Comparison of ENCODE assay signal across 11 mouse cellular contexts in the genomic region with DNA sequence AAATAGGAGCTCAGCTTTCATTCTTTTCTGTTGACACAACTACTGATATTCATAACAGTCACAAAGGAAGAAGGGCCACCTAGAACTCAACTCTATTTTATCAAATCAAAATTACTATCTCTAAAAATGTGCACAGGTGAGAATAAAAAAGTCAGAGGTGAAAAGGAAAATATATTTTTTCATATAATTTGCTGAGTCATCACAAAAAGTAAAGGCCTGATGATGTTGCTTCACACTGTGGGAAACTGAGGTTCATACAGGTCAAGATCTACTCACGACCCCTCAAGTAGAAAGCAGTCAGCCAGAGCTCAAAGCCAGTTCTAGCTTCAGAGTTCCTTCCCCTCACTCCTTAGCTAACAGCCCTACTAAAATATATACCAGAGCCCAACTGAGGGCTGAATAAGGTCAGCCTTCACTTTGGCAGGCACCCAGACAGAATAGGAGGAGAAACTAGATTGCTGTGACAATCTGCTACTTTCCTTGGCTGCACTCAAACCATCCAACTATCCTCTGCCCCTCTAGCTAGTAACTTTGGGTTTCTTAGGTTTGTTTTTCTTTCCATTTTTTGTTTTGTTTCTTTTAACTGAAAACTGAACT.
DNase-seq lines count a peak whose midpoint lies in the region; ATAC-seq lines count a peak whose summit lies in the region.
"Had no signal": no experiment of that assay in that cellular context is flagged by ENCODE, and none has a peak within 500 bp of the region (broad histone marks: within the 10 kb centered on the region; RNA-seq: fewer than 3 reads in every experiment).

No protein-coding gene starts in this region.

- H3K27me3 ChIP-seq in heart, embryonic 13.5 days (replicated peaks): no peaks in the 10 kb centered on the region
- no peaks in the 10 kb centered on the region for H3K27me3 ChIP-seq in heart, embryonic 12.5 days (replicated peaks)
- no peaks in the 10 kb centered on the region for H3K27me3 ChIP-seq in heart, embryonic 15.5 days
- H3K27me3 ChIP-seq: embryonic facial prominence, embryonic 15.5 days; liver, embryonic 13.5 days had no signal

- peak overlapping the region; percentile 40; the same call in 1 of the 2 replicates for H3K27ac ChIP-seq in heart, embryonic 13.5 days (replicated peaks)
- H3K27ac ChIP-seq in heart, embryonic 12.5 days (ENCODE audit: poor library complexity, severe bottlenecking): no peak overlapping the region
- H3K27ac ChIP-seq in heart, embryonic 15.5 days: peak overlapping the region; percentile 36; the same call in 1 of the 2 replicates
- H3K27ac ChIP-seq: embryonic facial prominence, embryonic 15.5 days; liver, embryonic 13.5 days had no signal

- DNase-seq in urinary bladder, postnatal 14 days (ENCODE audit: low spot score): peak; percentile 12
- DNase-seq in urinary bladder, adult 2 months (ENCODE audit: low spot score): no peak
- DNase-seq in testis, postnatal 14 days (ENCODE audit: low spot score): peak; percentile 31
- no peak for DNase-seq in left cerebral cortex, postnatal 25 days (ENCODE audit: low spot score in 2 of 2)
- DNase-seq in embryo, embryonic 11 days: no peak
- DNase-seq: liver, embryonic 13.5 days had no signal

- no peak overlapping the region for H3K4me3 ChIP-seq in heart, embryonic 13.5 days
- no peak overlapping the region for H3K4me3 ChIP-seq in heart, embryonic 12.5 days
- H3K4me3 ChIP-seq in heart, embryonic 15.5 days: no peak overlapping the region
- H3K4me3 ChIP-seq: embryonic facial prominence, embryonic 15.5 days; liver, embryonic 13.5 days; myocyte had no signal

- H3K4me1 ChIP-seq in heart, embryonic 13.5 days: peaks cover 34% of the 10 kb centered on the region
- peaks cover 14% of the 10 kb centered on the region for H3K4me1 ChIP-seq in heart, embryonic 12.5 days (replicated peaks)
- H3K4me1 ChIP-seq in heart, embryonic 15.5 days (replicated peaks): peaks cover 21% of the 10 kb centered on the region
- H3K4me1 ChIP-seq: embryonic facial prominence, embryonic 15.5 days had no signal

- no peak for ATAC-seq in heart, embryonic 13.5 days (ENCODE audit: extremely low read depth, insufficient number of reproducible peaks, low FRiP score, low TSS enrichment)
- no peak for ATAC-seq in heart, embryonic 12.5 days (ENCODE audit: insufficient number of reproducible peaks, low FRiP score)
- ATAC-seq in heart, embryonic 15.5 days (replicated peaks; ENCODE audit: insufficient number of reproducible peaks, insufficient read depth, low FRiP score, low read depth): no peak; the same call in 1 of the 2 replicates

- H3K36me3 ChIP-seq in heart, embryonic 13.5 days: no peaks in the 10 kb centered on the region
- H3K36me3 ChIP-seq in heart, embryonic 12.5 days: no peaks in the 10 kb centered on the region
- no peaks in the 10 kb centered on the region for H3K36me3 ChIP-seq in heart, embryonic 15.5 days
- H3K36me3 ChIP-seq: embryonic facial prominence, embryonic 15.5 days; liver, embryonic 13.5 days had no signal

- no peaks in the 10 kb centered on the region for H3K9me3 ChIP-seq in heart, embryonic 13.5 days
- no peaks in the 10 kb centered on the region for H3K9me3 ChIP-seq in heart, embryonic 12.5 days (replicated peaks)
- H3K9me3 ChIP-seq in heart, embryonic 15.5 days (replicated peaks): no peaks in the 10 kb centered on the region
- H3K9me3 ChIP-seq: embryonic facial prominence, embryonic 15.5 days; liver, embryonic 13.5 days had no signal

- no peak overlapping the region for H3K9ac ChIP-seq in heart, embryonic 13.5 days
- no peak overlapping the region for H3K9ac ChIP-seq in heart, embryonic 12.5 days
- H3K9ac ChIP-seq in heart, embryonic 15.5 days: no peak overlapping the region
- H3K9ac ChIP-seq: embryonic facial prominence, embryonic 15.5 days; liver, embryonic 13.5 days had no signal

- no peak overlapping the region for H3K4me2 ChIP-seq in heart, embryonic 13.5 days
- H3K4me2 ChIP-seq in heart, embryonic 12.5 days: no peak overlapping the region
- H3K4me2 ChIP-seq in heart, embryonic 15.5 days: no peak overlapping the region
- H3K4me2 ChIP-seq: embryonic facial prominence, embryonic 15.5 days; liver, embryonic 13.5 days had no signal

- WGBS in heart, embryonic 13.5 days: 45% methylated on average over 1 of the region's 1 CpGs
- 71% methylated on average over 1 of the region's 1 CpGs for WGBS in heart, embryonic 12.5 days
- 42% methylated on average over 1 of the region's 1 CpGs for WGBS in heart, embryonic 15.5 days

- intact Hi-C loops in left cerebral cortex, postnatal 25 days (cut with DNase I): loop anchor here (10.0 kb wide), 1 partner anchor 175 kb away; no protein-coding TSS in a partner anchor

Comparison
In these comparisons a context has a peak if more than half of its experiments do, and no peak if none do; other contexts are left out.
1. DNase-seq: peak in urinary bladder, postnatal 14 days (single experiment) and testis, postnatal 14 days (single experiment); none in urinary bladder, adult 2 months (single experiment), left cerebral cortex, postnatal 25 days (0 of 2) and embryo, embryonic 11 days (single experiment).